Mouse (Mus musculus) liver, postnatal 0 days (tissue): ENCODE measurements around the gene Apbb1ip.

ENCODE experiments used
- CTCF ChIP-seq: sonication (generic); IDR thresholded peaks from 2 replicates; pipeline ENCODE4 v1.5.1; 2016; ENCODE audit warnings: antibody characterized with exemption, low read depth
- EP300 ChIP-seq: IDR thresholded peaks from 2 replicates; pipeline ENCODE4 v1.6.1; 2016; ENCODE audit warnings: antibody characterized with exemption, low read depth, mild to moderate bottlenecking

DNA sequence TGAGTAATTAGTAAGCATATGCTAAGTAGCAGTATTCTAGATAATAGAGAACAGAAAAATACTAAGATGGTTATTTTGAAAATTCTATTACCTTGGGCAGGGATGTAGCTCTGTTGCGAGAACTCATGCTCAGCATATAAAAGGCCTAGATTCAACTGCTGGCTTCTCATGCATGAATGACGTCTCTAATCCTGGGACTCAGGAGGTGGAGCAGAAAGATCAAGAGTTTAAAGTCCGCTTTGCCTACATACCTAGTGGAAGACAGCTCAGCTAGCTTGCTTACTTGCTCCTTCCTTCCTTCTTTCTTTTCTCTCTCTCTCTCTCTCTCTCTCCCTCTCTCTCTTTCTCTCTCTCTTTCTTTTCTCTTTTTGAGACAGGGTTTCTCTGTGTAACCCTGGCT, 140.5 kb downstream of the Apbb1ip start:
- TF ChIP-seq CTCF (no peak), EP300 (no peak)
